Mouse (Mus musculus) monocyte, adult 5-6 weeks (primary cell): ENCODE results near the gene Paf1. TPM values are rescaled to one million over a fixed set of nuclear protein-coding genes. Genes with fewer than 3 reads are reported as not detected.

Source experiments
- ATAC-seq: fragments of 153-309, 156-312 bp; replicated peaks from 2 replicates; pipeline ENCODE4 v1.8.0; 2017; ENCODE audit warnings: mild to moderate bottlenecking; ENCODE audit not compliant: low TSS enrichment, insufficient number of reproducible peaks, severe bottlenecking, poor library complexity, low FRiP score
- total RNA-seq: library from RNA; stranded (forward); fragments of 200-1000, 200-491, 200-594 nt; gene quantifications from 3 replicates; pipeline ENCODE4 v1.2.3, GENCODE M21; 2017

Paf1 gene
- total RNA-seq, 1 experiment from 2014 or later = 189 TPM

- no peak for ATAC-seq
These were observed 54.5 kb downstream of the Paf1 start for GRCm38 (mm10) chr7:28447101-28447830.

GRCm38 (mm10) chr7:28447865-28448820, 55.4 kb downstream of the Paf1 start:
- no peak for ATAC-seq

Other genes with a start within 250 kb of the Paf1 start
- 53.4 to 77.1 TPM (median 61.5 TPM) in 3 replicates for gene Fbl, start 223.2 kb upstream of the Paf1 start, total RNA-seq
- 2.9 to 5.9 TPM (median 3.4 TPM) in 3 replicates for gene Dyrk1b, start 213.5 kb upstream of the Paf1 start, total RNA-seq
- gene Eid2, start 125.1 kb upstream of the Paf1 start, total RNA-seq = 0.29 to 0.39 TPM in 2 of 3 replicates, not detected in the other
- gene Eid2b, start 115.2 kb upstream of the Paf1 start, total RNA-seq = 6.0 to 10.2 TPM (median 7.5 TPM) in 3 replicates
- not detected in 3 replicates for gene Selenov, start 101.8 kb upstream of the Paf1 start, total RNA-seq
- not detected in 3 replicates for gene Dll3, start 90.7 kb upstream of the Paf1 start, total RNA-seq
- gene Timm50, start 80.9 kb upstream of the Paf1 start, total RNA-seq = 12.4 to 37.0 TPM (median 19.8 TPM) in 3 replicates
- 118 to 138 TPM (median 122 TPM) in 3 replicates for gene Supt5, start 54.2 kb upstream of the Paf1 start, total RNA-seq
- gene Rps16, start 42.3 kb upstream of the Paf1 start, total RNA-seq = 691 to 731 TPM (median 723 TPM) in 3 replicates
- gene Plekhg2, start 20.4 kb upstream of the Paf1 start, total RNA-seq = 8.4 to 13.1 TPM (median 12.7 TPM) in 3 replicates
- 140 to 403 TPM (median 154 TPM) in 3 replicates for gene Zfp36, start 12.7 kb upstream of the Paf1 start, total RNA-seq
- gene Med29, start 243 bp upstream of the Paf1 start, total RNA-seq = 6.9 to 12.3 TPM (median 12.0 TPM) in 3 replicates
- gene Gmfg, start 44.5 kb downstream of the Paf1 start, total RNA-seq = 496 to 674 TPM (median 637 TPM) in 3 replicates
- 0.78 to 1.3 TPM in 2 of 3 replicates, not detected in the other for gene Lrfn1, start 59.0 kb downstream of the Paf1 start, total RNA-seq
- not detected in 3 replicates for gene Ifnl2, start 117.5 kb downstream of the Paf1 start, total RNA-seq
- gene Ifnl3, start 129.9 kb downstream of the Paf1 start, total RNA-seq = not detected in 3 replicates
- gene Sycn, start 147.9 kb downstream of the Paf1 start, total RNA-seq = not detected in 3 replicates
- not detected in 3 replicates for gene Nccrp1, start 154.3 kb downstream of the Paf1 start, total RNA-seq
- gene Samd4b, start 205.2 kb downstream of the Paf1 start, total RNA-seq = 7.1 to 11.4 TPM (median 10.1 TPM) in 3 replicates
- 3.8 to 7.5 TPM (median 4.7 TPM) in 3 replicates for gene Pak4, start 205.2 kb downstream of the Paf1 start, total RNA-seq
- gene Acp7, start 238.4 kb downstream of the Paf1 start, total RNA-seq = not detected in 3 replicates